Mouse (Mus musculus): Measurements from ENCODE around the gene Mecom. TPM values are rescaled to one million over a fixed set of nuclear protein-coding genes. Genes with fewer than 3 reads are reported as not detected.
"Not testable (repeated sequence)": the region's sequence is repeated elsewhere in the genome, so short reads cannot be mapped to it uniquely, and the experiment has no call there.

The Mecom gene
- polyA plus RNA-seq, 3 experiments from 2014 or later: not detected

GRCm38 (mm10) chr3:30243776-30244275, 304.0 kb downstream of the Mecom start:
- no peak for ATAC-seq

- ATAC-seq: no peak
Observed at GRCm38 (mm10) chr3:30239416-30239815, 308.4 kb downstream of the Mecom start.

GRCm38 (mm10) chr3:30237493-30237892, 310.3 kb downstream of the Mecom start:
- ATAC-seq: no peak

GRCm38 (mm10) chr3:30234018-30234417, 313.8 kb downstream of the Mecom start:
- ATAC-seq: no peak

- ATAC-seq: no peak
Observed at GRCm38 (mm10) chr3:30227964-30228670, 319.7 kb downstream of the Mecom start.

GRCm38 (mm10) chr3:30226928-30227370, 320.9 kb downstream of the Mecom start:
- ATAC-seq: no peak

GRCm38 (mm10) chr3:30225200-30225599, 322.6 kb downstream of the Mecom start:
- not testable (repeated sequence) for ATAC-seq

- ATAC-seq: no peak
Observed at GRCm38 (mm10) chr3:30220701-30221412, 327.0 kb downstream of the Mecom start.

- no peak for ATAC-seq
Observed at GRCm38 (mm10) chr3:30219891-30220290, 327.9 kb downstream of the Mecom start.

GRCm38 (mm10) chr3:30219190-30219884, 328.5 kb downstream of the Mecom start:
- ATAC-seq: no peak

- no peak for ATAC-seq
Observed at GRCm38 (mm10) chr3:30214607-30215006, 333.2 kb downstream of the Mecom start.

- ATAC-seq: no peak
Observed at GRCm38 (mm10) chr3:30213540-30214170, 334.2 kb downstream of the Mecom start.

- no peak for ATAC-seq
Observed at GRCm38 (mm10) chr3:30212802-30213201, 335.0 kb downstream of the Mecom start.

GRCm38 (mm10) chr3:30209131-30209530, 338.7 kb downstream of the Mecom start:
- no peak for ATAC-seq

- no peak for ATAC-seq
Observed at GRCm38 (mm10) chr3:30207886-30208285, 339.9 kb downstream of the Mecom start.

GRCm38 (mm10) chr3:30207431-30207830, 340.4 kb downstream of the Mecom start:
- ATAC-seq: no peak

GRCm38 (mm10) chr3:30206123-30206522, 341.7 kb downstream of the Mecom start:
- ATAC-seq: no peak

GRCm38 (mm10) chr3:30203764-30204163, 344.0 kb downstream of the Mecom start:
- no peak for ATAC-seq

- ATAC-seq: no peak
Observed at GRCm38 (mm10) chr3:30198854-30199253, 349.0 kb downstream of the Mecom start.

- ATAC-seq: no peak
Observed at GRCm38 (mm10) chr3:30198227-30198626, 349.6 kb downstream of the Mecom start.

- ATAC-seq: no peak
Observed at GRCm38 (mm10) chr3:30195186-30195585, 352.6 kb downstream of the Mecom start.

- ATAC-seq: no peak
Observed at GRCm38 (mm10) chr3:30192294-30193007, 355.4 kb downstream of the Mecom start.
